Mouse (Mus musculus): ENCODE measurements around the gene Slc1a4.

The Slc1a4 gene

GRCm38 (mm10) chr11:20253088-20253487 lies 79.4 kb downstream of the Slc1a4 start:
- DNase-seq (ENCODE audit: low read depth in 2 of 2, low spot score in 2 of 2) = no peak
